Mouse (Mus musculus) lung, postnatal 0 days (tissue): Measurements from ENCODE around the gene Stxbp5.

Experiments
- CTCF ChIP-seq: IDR thresholded peaks from 2 replicates; pipeline ENCODE4 v1.5.1; 2016; ENCODE audit warnings: antibody characterized with exemption, mild to moderate bottlenecking
- EP300 ChIP-seq: IDR thresholded peaks from 2 replicates; pipeline ENCODE4 v1.6.1; 2016; ENCODE audit warnings: antibody characterized with exemption, mild to moderate bottlenecking, control low read depth

- no peak for TF ChIP-seq CTCF
- no peak for TF ChIP-seq EP300
These were observed 144.3 kb downstream of the Stxbp5 start for GRCm38 (mm10) chr10:9756546-9756945.
